Mouse (Mus musculus) stomach, postnatal 0 days (tissue): ENCODE measurements around the gene Abcc6. TPM values are rescaled to one million over a fixed set of nuclear protein-coding genes. Genes with fewer than 3 reads are reported as not detected.

ENCODE experiments used
- ATAC-seq: fragments of 200-750 bp; cut with Nextera tagmentation; 2 replicates; pipeline ENCODE4 v1.8.0; 2017; ENCODE audit not compliant: low FRiP score, low TSS enrichment
- DNase-seq: peaks from one replicate; pipeline ENCODE4 v3.0.0-alpha.2; 2016; ENCODE audit warnings: low spot score
- H3K27ac ChIP-seq: fragments of 300-500 bp; sonication (generic); replicated peaks from 2 replicates; pipeline ENCODE4 v1.5.1; 2014; ENCODE audit warnings: mild to moderate bottlenecking, control low read depth
- H3K27me3 ChIP-seq: fragments of 300-500 bp; sonication (generic); 2 replicates; pipeline ENCODE4 v1.6.1; 2014; ENCODE audit warnings: low read length; ENCODE audit not compliant: control insufficient read depth, insufficient read depth
- H3K36me3 ChIP-seq: fragments of 300-500 bp; sonication (generic); 2 replicates; pipeline ENCODE4 v1.6.1; 2014; ENCODE audit warnings: low read length, mixed read lengths; ENCODE audit not compliant: control insufficient read depth, insufficient read depth
- H3K4me1 ChIP-seq: fragments of 300-500 bp; sonication (generic); replicated peaks from 2 replicates; pipeline ENCODE4 v1.6.1; 2014; ENCODE audit warnings: antibody characterized with exemption; ENCODE audit not compliant: control insufficient read depth, insufficient read depth
- H3K4me2 ChIP-seq: fragments of 300-500 bp; sonication (generic); replicated peaks from 2 replicates; pipeline ENCODE4 v1.6.1; 2014; ENCODE audit warnings: low read depth, mild to moderate bottlenecking, control low read depth, moderate library complexity
- H3K4me3 ChIP-seq: fragments of 300-500 bp; sonication (generic); 2 replicates; pipeline ENCODE4 v1.5.1; 2014; ENCODE audit warnings: low read depth, low read length, control low read depth
- H3K9ac ChIP-seq: fragments of 300-500 bp; sonication (generic); 2 replicates; pipeline ENCODE4 v1.6.1; 2014; ENCODE audit warnings: mild to moderate bottlenecking, low read length, control low read depth, mixed read lengths
- H3K9me3 ChIP-seq: fragments of 300-500 bp; sonication (generic); 2 replicates; pipeline ENCODE4 v1.6.1; 2016; ENCODE audit warnings: low read length; ENCODE audit not compliant: control insufficient read depth
- CTCF ChIP-seq: IDR thresholded peaks from 2 replicates; pipeline ENCODE4 v1.5.1; 2016; ENCODE audit warnings: antibody characterized with exemption, low read depth, mild to moderate bottlenecking, moderate library complexity
- EP300 ChIP-seq: optimal IDR thresholded peaks from 2 replicates; pipeline ENCODE3; 2016; ENCODE audit warnings: antibody characterized with exemption
- WGBS: fragments of 180-500 bp; shearing (Covaris S2); extraction: QIAGEN DNeasy Blood & Tissue Kit; methylation state at CpG from one replicate; pipeline ENCODE4 v1.1.7; 2014; 5-methylcytosine and 5-hydroxymethylcytosine counted together
- polyA plus RNA-seq: library from polyadenylated mRNA; unstranded; fragments of >200 nt; fragmentation: Nextera tagmentation; extraction: Ambion mirVana; gene quantifications from 2 replicates; pipeline ENCODE4 v1.2.1, GENCODE M21; 2015

Abcc6 gene
- 0.44 and 0.87 TPM in 2 replicates for polyA plus RNA-seq

DNA sequence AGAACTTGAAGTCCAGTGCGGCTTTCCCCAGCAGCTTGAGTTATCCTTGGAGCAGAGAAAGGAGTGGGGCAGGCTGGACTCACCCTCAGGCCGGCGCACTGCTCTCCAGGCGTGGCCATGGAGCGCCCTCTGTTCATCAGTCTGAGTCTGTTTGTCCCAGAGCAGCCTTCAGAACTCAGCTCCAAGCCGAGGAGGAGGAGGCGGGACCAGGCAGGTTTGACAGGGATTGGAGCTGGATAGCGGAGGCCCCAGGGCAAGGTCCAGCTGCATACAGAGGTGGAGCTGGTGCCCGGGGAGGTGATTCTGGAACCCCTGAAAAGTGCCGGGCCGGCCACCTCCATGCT is at the start of gene Abcc6:
Gene Abcc6, minus strand, starts transcription at position 158 of the 344 bp plus-strand sequence.
- ATAC-seq (peak; percentile 72), DNase-seq (peak; percentile 87)
- H3K4me3 ChIP-seq, result no peak within 1 kb of the TSS
- H3K4me1 ChIP-seq, result peaks cover 6% of the 10 kb centered on the region; the same call in 1 of the 2 replicates
- 6% methylated on average over 11 of the region's 11 CpGs for WGBS
- H3K36me3 ChIP-seq, result no peaks in the 10 kb centered on the region
- no peak within 1 kb of the TSS for H3K9ac ChIP-seq
- peak within 1 kb of the TSS; percentile 69 for H3K27ac ChIP-seq
- peak; percentile 40; the same call in 1 of the 2 replicates for TF ChIP-seq CTCF
- TF ChIP-seq EP300, result no peak
- no peaks in the 10 kb centered on the region for H3K9me3 ChIP-seq
- peak within 1 kb of the TSS; percentile 27 for H3K4me2 ChIP-seq
- H3K27me3 ChIP-seq, result no peaks in the 10 kb centered on the region

DNA sequence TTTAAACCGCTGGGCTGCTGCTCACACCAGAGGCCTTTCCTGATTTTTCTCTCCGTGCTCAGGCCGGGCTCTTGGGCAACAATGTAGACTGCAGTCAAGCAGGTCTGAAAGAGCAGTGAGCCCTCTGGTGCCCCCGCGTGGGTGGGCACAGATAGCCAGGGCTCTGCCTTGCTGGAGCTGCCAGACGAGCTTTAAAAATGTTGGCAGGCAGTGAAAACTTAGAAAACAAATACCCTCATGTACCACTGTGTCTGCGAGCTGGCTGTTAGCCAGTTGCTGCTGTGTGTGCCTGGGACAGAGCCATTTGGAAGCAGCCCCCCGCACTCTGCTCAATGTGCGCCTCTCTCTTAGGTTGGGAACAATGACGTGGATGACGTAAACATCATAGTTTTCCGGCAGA is 47.6 kb upstream of the Abcc6 start:
- H3K27ac ChIP-seq, result no peak overlapping the region
- WGBS, result 72% methylated on average over 12 of the region's 12 CpGs
- TF ChIP-seq CTCF, result no peak
- no peak for TF ChIP-seq EP300

DNA sequence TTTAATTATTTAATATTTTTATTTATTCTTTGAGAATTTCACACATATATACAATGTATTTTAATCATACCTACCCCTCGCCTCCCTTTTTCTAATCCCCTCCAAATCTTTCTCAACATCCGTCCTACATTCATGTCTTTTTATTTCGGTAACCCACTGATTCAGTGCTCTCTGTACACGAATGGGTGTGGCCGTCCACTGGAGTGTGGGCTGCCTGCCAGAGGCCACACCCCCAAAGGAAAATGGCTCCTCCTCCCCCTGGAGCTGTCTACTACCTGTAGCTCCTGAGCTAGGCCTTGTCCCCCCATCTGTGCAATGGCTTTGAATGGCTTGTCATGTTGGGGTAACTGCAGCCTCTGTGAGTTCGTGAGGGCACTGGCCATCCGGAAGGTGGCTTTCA is 46.7 kb upstream of the Abcc6 start:
- no peaks in the 10 kb centered on the region for H3K9me3 ChIP-seq
- H3K4me2 ChIP-seq, result no peak overlapping the region
- ATAC-seq, result peak; percentile 29; the same call in 1 of the 2 replicates
- no peak overlapping the region for H3K9ac ChIP-seq
- WGBS, result 68% methylated on average over 7 of the region's 7 CpGs
- no peaks in the 10 kb centered on the region for H3K4me1 ChIP-seq
- H3K36me3 ChIP-seq, result peaks cover 23% of the 10 kb centered on the region
- H3K4me3 ChIP-seq, result no peak overlapping the region
- no peak overlapping the region for H3K27ac ChIP-seq
- no peaks in the 10 kb centered on the region for H3K27me3 ChIP-seq
- TF ChIP-seq EP300 (no peak), CTCF (no peak)
- peak; percentile 58 for DNase-seq

More for the DNA sequence above, 47.6 kb upstream of the Abcc6 start:
- no peak overlapping the region for H3K4me3 ChIP-seq
- H3K4me1 ChIP-seq, result no peaks in the 10 kb centered on the region
- H3K4me2 ChIP-seq, result no peak overlapping the region
- H3K27me3 ChIP-seq, result no peaks in the 10 kb centered on the region
- H3K9me3 ChIP-seq, result no peaks in the 10 kb centered on the region
- H3K36me3 ChIP-seq, result peaks cover 29% of the 10 kb centered on the region
- DNase-seq (no peak), ATAC-seq (no peak)
- no peak overlapping the region for H3K9ac ChIP-seq

DNA sequence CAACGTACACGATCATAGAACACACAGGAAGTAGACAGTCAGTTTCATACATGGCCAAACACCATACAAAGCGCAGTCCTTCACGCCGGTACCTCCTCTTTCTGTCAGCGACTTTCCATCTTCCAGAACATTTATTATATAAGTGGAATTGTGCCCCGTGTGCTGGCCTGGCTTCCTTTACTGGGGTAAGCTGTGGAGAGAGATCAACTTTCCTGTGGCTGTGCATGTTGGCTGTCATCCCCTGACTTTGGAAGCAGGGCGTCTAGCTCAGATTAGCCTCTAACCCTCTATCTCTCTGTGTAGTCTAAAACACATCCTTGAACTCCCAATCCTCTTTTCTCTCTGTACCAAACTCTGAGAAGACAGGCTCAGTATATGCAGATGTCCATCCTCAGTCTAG is 38.7 kb upstream of the Abcc6 start:
- Histone ChIP-seq H3K4me1 (no peaks in the 10 kb centered on the region), H3K9ac (no peak overlapping the region), H3K36me3 (peaks cover 20% of the 10 kb centered on the region), H3K27me3 (no peaks in the 10 kb centered on the region), H3K9me3 (no peaks in the 10 kb centered on the region), H3K4me2 (no peak overlapping the region), H3K4me3 (no peak overlapping the region), H3K27ac (no peak overlapping the region)
- DNase-seq (no peak), ATAC-seq (no peak)
- TF ChIP-seq CTCF (no peak), EP300 (no peak)
- WGBS, result 93% methylated on average over 8 of the region's 8 CpGs

DNA sequence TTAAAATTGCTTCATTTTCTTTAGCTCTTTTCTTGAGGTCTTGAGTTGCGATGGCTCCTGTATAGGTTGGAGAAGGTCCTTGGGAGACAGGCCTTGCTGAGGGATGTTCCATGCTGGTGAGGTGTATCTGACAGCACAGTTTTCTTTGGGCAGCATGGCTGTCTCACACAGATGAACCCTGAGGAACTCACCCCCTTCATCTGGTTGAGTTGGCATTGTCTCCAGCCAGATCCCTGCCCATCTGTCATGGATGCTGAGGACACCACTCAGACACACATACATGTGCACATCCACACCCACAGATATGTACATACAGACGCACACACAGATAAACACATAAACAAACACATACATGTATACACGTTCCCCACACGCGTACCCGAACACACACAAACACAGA is 33.2 kb upstream of the Abcc6 start:
- 94% methylated on average over 6 of the region's 6 CpGs for WGBS
- Histone ChIP-seq H3K27ac (no peak overlapping the region), H3K27me3 (no peaks in the 10 kb centered on the region), H3K4me3 (no peak overlapping the region), H3K4me1 (no peaks in the 10 kb centered on the region), H3K36me3 (peaks cover 9% of the 10 kb centered on the region), H3K9ac (no peak overlapping the region), H3K9me3 (no peaks in the 10 kb centered on the region), H3K4me2 (no peak overlapping the region)
- no peak for TF ChIP-seq EP300
- TF ChIP-seq CTCF, result no peak
- no peak for DNase-seq
- no peak for ATAC-seq

DNA sequence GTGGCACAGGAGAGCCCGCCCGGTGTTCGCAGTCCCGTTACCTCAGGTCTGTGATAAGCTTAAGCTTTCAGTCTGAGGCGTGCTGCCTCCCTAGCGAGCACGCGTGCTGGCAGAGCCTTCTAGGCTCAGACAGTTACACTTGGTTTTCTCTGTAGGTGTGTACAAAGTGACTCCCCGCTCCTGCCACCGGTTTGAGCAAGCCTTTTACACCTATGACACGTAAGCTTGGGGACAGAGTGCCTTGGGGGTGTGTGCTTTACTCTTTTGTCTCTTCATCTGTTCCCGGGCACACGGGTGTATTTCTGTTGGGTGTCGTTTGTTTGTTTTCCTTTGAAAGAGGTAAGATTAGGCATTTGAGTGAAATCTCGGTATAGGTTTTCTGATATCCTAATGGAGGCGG is 31.5 kb upstream of the Abcc6 start:
- no peak overlapping the region for H3K4me3 ChIP-seq
- 74% methylated on average over 16 of the region's 16 CpGs for WGBS
- H3K4me2 ChIP-seq, result no peak overlapping the region
- no peaks in the 10 kb centered on the region for H3K27me3 ChIP-seq
- peak; percentile 40 for DNase-seq
- H3K36me3 ChIP-seq, result peaks cover 9% of the 10 kb centered on the region
- H3K9me3 ChIP-seq, result no peaks in the 10 kb centered on the region
- peak; percentile 81 for ATAC-seq
- no peak for TF ChIP-seq CTCF
- no peak for TF ChIP-seq EP300
- no peak overlapping the region for H3K27ac ChIP-seq
- no peak overlapping the region for H3K9ac ChIP-seq
- H3K4me1 ChIP-seq, result no peaks in the 10 kb centered on the region
